Mouse (Mus musculus): ENCODE results near the gene Rps8. TPM values are rescaled to one million over a fixed set of nuclear protein-coding genes. Genes with fewer than 3 reads are reported as not detected.

The Rps8 gene
- polyA plus RNA-seq, 1 experiment, result 534 TPM

DNA sequence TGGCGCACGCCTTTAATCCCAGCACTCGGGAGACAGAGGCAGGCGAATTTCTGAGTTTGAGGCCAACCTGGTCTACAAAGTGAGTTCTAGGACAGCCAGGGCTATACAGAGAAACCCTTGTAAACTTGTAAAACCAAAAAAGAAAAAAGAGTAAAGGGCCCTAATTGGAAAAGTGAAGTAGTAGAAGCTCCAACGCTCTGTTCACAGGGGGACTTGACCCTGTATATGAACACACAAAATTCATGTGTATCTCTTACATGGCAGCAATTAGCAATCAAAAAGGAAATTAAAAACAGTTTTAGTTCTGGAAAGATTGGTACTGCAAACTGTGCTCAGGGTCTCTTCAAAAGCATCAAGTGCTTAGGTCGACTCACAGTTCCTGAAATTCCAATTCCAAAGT, 329 bp upstream of the Rps8 start:
- H3K27me3 ChIP-seq (replicated peaks; ENCODE audit: control insufficient read depth, insufficient read depth, low read length), result no peaks in the 10 kb centered on the region
- no peaks in the 10 kb centered on the region for H3K4me1 ChIP-seq (ENCODE audit: control insufficient read depth, insufficient read depth, low read length)
- peaks cover 6% of the 10 kb centered on the region; the same call in 1 of the 2 replicates for H3K36me3 ChIP-seq (ENCODE audit: control insufficient read depth, insufficient read depth, low read length)
- WGBS, result 24% methylated on average over 6 of the region's 6 CpGs
- H3K27ac ChIP-seq (ENCODE audit: insufficient read depth, low read depth, low read length), result no peak overlapping the region
- H3K4me3 ChIP-seq (ENCODE audit: insufficient read depth, low read depth, low read length), result peak overlapping the region; percentile 80; the same call in 1 of the 2 replicates
- no peak for DNase-seq
- TF ChIP-seq POLR2A (IDR thresholded peaks at IDR 0.05; ENCODE audit: low read depth, low read length) (no peak), CTCF (conservative IDR thresholded peaks at IDR 0.05; ENCODE audit: insufficient read depth, insufficient read length, low read depth, low read length) (no peak)

DNA sequence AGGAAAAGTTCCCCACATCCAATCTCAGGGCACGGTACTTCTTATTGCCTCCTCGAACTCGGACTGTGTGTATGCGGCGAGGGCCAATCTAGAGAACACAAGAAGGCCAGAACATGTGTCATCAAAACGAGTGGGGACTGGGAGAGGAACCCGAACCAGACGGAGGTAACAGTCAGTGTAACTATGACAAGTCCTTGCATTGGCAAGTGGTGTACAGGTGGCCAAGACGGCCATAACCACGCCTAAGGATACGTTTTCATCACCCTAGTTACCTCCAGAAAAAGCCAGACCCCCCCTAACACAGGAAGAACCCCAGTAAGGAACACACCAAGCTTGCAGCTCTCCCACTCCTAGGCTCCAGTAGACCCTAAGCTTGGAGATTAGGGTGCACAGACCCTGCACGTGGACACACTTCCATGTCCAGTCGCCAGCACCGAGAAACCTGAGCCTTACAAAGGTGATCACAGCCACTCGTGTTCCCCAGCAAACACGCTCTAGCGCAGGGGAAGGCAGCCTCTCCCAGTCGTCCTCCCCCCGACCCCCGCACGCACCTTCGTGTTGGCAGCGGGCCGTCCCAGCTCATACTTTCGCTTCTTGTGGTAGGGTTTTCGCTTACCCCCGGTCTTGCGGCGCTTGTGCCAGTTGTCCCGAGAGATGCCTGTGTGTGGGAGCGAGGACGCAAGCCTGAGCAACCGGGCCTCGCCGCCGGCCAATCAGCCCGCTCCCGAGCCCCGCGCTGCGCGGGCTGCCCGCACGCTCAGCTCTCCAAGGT, 837 bp downstream of the Rps8 start:
- TF ChIP-seq POLR2A (IDR thresholded peaks at IDR 0.05; ENCODE audit: low read depth, low read length) (no peak), CTCF (conservative IDR thresholded peaks at IDR 0.05; ENCODE audit: insufficient read depth, insufficient read length, low read depth, low read length) (no peak)
- WGBS, result 3% methylated on average over 44 of the region's 44 CpGs
- no peak for DNase-seq
- peaks cover 8% of the 10 kb centered on the region; the same call in 1 of the 2 replicates for H3K36me3 ChIP-seq (ENCODE audit: control insufficient read depth, insufficient read depth, low read length)
- H3K27ac ChIP-seq (ENCODE audit: insufficient read depth, low read depth, low read length), result peak overlapping the region; percentile 66; the same call in 1 of the 2 replicates
- no peaks in the 10 kb centered on the region for H3K4me1 ChIP-seq (ENCODE audit: control insufficient read depth, insufficient read depth, low read length)
- peak overlapping the region; percentile 80 for H3K4me3 ChIP-seq (ENCODE audit: insufficient read depth, low read depth, low read length)
- no peaks in the 10 kb centered on the region for H3K27me3 ChIP-seq (replicated peaks; ENCODE audit: control insufficient read depth, insufficient read depth, low read length)

DNA sequence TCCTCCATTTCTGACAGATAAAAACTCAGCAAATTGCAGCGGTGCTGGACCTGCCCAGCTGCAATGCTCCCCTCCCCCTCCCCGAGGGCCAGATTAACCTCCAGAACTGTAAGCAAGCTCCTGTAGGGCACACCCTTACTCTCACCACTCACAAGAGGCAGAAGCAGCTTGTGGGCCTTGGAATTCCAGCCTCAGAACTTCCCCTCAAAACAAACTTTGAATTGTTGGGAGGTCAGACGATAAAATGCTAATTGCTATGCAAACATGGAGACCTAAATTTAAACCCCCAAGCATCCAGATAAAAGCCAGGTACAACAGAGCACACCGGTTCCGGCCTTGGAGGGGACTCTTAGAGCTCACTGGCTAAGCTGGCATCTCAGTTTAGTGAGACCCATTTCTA, 3.3 kb downstream of the Rps8 start:
- Histone ChIP-seq H3K36me3 (ENCODE audit: control insufficient read depth, insufficient read depth, low read length) (peaks cover 8% of the 10 kb centered on the region; the same call in 1 of the 2 replicates), H3K27ac (ENCODE audit: insufficient read depth, low read depth, low read length) (no peak overlapping the region), H3K27me3 (replicated peaks; ENCODE audit: control insufficient read depth, insufficient read depth, low read length) (no peaks in the 10 kb centered on the region), H3K4me1 (ENCODE audit: control insufficient read depth, insufficient read depth, low read length) (no peaks in the 10 kb centered on the region), H3K4me3 (ENCODE audit: insufficient read depth, low read depth, low read length) (no peak overlapping the region)
- DNase-seq, result no peak
- no peak for TF ChIP-seq CTCF (conservative IDR thresholded peaks at IDR 0.05; ENCODE audit: insufficient read depth, insufficient read length, low read depth, low read length)
- TF ChIP-seq POLR2A (IDR thresholded peaks at IDR 0.05; ENCODE audit: low read depth, low read length), result no peak
- WGBS, result 67% methylated on average over 5 of the region's 5 CpGs

DNA sequence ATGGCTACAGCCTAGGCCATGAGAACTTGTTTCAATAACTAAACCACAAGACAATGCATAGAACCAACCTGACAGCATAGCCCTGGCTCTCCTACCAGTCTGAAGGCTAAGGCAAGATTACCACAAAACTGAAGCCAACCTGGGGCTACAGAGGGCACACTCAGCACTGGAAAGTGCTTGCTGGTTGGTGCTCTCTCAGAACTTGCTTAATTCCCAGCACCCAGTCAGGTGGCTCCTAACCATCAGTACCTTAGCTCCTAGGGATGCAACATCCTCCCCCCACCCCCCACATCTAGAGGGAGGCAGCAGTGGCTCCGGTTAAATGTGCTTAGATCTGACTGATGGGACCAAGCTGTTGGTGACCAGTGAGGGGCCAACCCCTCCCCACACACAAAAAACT, 4.6 kb downstream of the Rps8 start:
- H3K4me1 ChIP-seq (ENCODE audit: control insufficient read depth, insufficient read depth, low read length), result no peaks in the 10 kb centered on the region
- DNase-seq, result no peak
- TF ChIP-seq POLR2A (IDR thresholded peaks at IDR 0.05; ENCODE audit: low read depth, low read length) (no peak), CTCF (conservative IDR thresholded peaks at IDR 0.05; ENCODE audit: insufficient read depth, insufficient read length, low read depth, low read length) (no peak)
- H3K27me3 ChIP-seq (replicated peaks; ENCODE audit: control insufficient read depth, insufficient read depth, low read length), result no peaks in the 10 kb centered on the region
- H3K27ac ChIP-seq (ENCODE audit: insufficient read depth, low read depth, low read length), result no peak overlapping the region
- no peak overlapping the region for H3K4me3 ChIP-seq (ENCODE audit: insufficient read depth, low read depth, low read length)
- H3K36me3 ChIP-seq (ENCODE audit: control insufficient read depth, insufficient read depth, low read length), result peaks cover 8% of the 10 kb centered on the region; the same call in 1 of the 2 replicates
- 61% methylated on average over 1 of the region's 1 CpGs for WGBS

DNA sequence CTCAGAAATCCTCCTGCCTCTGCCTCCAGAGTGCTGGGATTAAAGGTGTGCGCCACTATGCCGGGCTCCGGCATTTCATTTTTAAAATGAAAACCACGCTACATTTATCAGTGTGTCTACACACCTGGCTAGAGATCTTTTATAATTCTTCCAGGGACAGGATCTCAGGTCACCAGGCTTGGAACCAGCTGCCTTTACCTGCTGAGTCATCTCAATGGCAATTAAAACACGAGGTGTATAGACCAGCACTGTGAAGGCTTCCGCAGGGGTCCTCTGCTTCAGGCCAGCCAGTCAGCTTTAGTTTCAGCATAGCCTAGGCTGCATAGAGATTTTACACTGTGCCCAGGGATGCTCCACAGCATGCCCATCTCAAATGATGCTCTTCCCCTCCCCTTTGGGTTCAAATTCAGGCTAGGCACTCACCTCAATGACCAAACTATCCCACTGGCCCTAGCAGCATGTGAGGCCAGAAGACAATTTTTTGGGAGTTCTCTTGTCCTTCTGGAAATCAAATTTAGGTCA, 5.8 kb downstream of the Rps8 start:
- no peaks in the 10 kb centered on the region for H3K4me1 ChIP-seq (ENCODE audit: control insufficient read depth, insufficient read depth, low read length)
- DNase-seq, result no peak
- no peak for TF ChIP-seq CTCF (conservative IDR thresholded peaks at IDR 0.05; ENCODE audit: insufficient read depth, insufficient read length, low read depth, low read length)
- no peak for TF ChIP-seq POLR2A (IDR thresholded peaks at IDR 0.05; ENCODE audit: low read depth, low read length)
- 91% methylated on average over 6 of the region's 6 CpGs for WGBS
- no peak overlapping the region for H3K27ac ChIP-seq (ENCODE audit: insufficient read depth, low read depth, low read length)
- peaks cover 8% of the 10 kb centered on the region; the same call in 1 of the 2 replicates for H3K36me3 ChIP-seq (ENCODE audit: control insufficient read depth, insufficient read depth, low read length)
- no peak overlapping the region for H3K4me3 ChIP-seq (ENCODE audit: insufficient read depth, low read depth, low read length)
- no peaks in the 10 kb centered on the region for H3K27me3 ChIP-seq (replicated peaks; ENCODE audit: control insufficient read depth, insufficient read depth, low read length)

DNA sequence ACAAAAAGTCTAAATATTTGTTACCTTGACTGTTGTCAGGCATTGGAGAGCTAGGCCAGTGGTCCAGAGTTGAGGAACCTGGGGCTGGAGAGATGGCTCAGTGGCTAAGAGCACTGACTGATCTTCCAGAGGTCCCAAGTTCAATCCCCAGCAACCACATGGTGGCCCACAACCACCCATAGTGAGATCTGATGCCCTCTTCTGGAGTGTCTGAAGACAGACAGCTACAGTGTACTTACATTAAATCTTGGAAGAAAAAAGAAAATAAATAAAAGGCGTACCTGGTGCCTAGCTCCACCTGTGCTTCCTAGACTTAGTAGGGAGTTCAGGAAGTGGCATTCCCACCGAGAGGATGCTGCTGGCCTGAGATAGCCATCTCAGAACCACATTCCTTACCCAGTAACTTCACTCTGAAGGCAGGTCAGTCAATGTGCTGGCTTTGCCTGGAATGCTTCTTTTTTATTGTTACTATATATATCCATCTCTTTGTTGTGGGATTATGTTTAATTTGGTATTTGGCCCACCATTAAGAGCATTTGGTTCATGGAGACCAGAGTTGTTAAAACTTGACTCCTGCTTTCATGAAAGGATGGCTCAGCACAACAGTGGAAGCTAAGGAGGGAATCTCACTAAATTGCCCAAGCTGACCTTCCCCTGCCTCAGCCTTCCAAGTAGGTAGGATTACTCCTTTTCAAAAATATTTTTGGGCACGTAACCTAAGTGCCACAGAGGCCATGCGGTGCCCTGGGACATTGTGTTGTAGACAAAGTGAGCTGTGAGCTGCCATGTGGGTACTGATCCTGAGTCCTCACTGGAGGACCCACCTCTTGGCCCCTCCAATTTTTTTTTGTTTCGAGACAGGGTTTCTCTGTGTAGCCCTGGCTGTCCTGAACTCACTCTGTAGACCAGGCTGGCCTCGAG, 6.5 kb downstream of the Rps8 start:
- WGBS, result 77% methylated on average over 6 of the region's 6 CpGs
- no peaks in the 10 kb centered on the region for H3K27me3 ChIP-seq (replicated peaks; ENCODE audit: control insufficient read depth, insufficient read depth, low read length)
- H3K36me3 ChIP-seq (ENCODE audit: control insufficient read depth, insufficient read depth, low read length), result peaks cover 8% of the 10 kb centered on the region; the same call in 1 of the 2 replicates
- DNase-seq, result no peak
- H3K4me3 ChIP-seq (ENCODE audit: insufficient read depth, low read depth, low read length), result no peak overlapping the region
- no peak overlapping the region for H3K27ac ChIP-seq (ENCODE audit: insufficient read depth, low read depth, low read length)
- TF ChIP-seq POLR2A (IDR thresholded peaks at IDR 0.05; ENCODE audit: low read depth, low read length) (no peak), CTCF (conservative IDR thresholded peaks at IDR 0.05; ENCODE audit: insufficient read depth, insufficient read length, low read depth, low read length) (no peak)
- H3K4me1 ChIP-seq (ENCODE audit: control insufficient read depth, insufficient read depth, low read length), result no peaks in the 10 kb centered on the region

All from kidney, adult 2 months (tissue).